Mouse (Mus musculus) embryonic facial prominence, embryonic 13.5 days (tissue): ENCODE measurements at regions not wholly inside any gene's neighbourhood (a gene's known extent, or its start where the extent isn't known, plus 50 kb on each side); places are given as distances from the start of the nearest gene placed in this dataset.

Source experiments
- ATAC-seq: fragments of 200-750 bp; cut with Nextera tagmentation; 2 replicates; pipeline ENCODE4 v1.8.0; 2017; ENCODE audit warnings: low read depth; ENCODE audit not compliant: insufficient number of reproducible peaks, insufficient read depth, low FRiP score, low TSS enrichment
- H3K27ac ChIP-seq: fragments of 300-500 bp; sonication (generic); 2 replicates; pipeline ENCODE4 v1.5.1; 2015; ENCODE audit warnings: moderate library complexity, mild to moderate bottlenecking, inconsistent platforms
- H3K27me3 ChIP-seq: fragments of 300-500 bp; sonication (generic); 2 replicates; pipeline ENCODE4 v1.6.1; 2015; ENCODE audit warnings: mild to moderate bottlenecking, inconsistent platforms
- H3K36me3 ChIP-seq: fragments of 300-500 bp; sonication (generic); 2 replicates; pipeline ENCODE4 v1.6.1; 2015; ENCODE audit warnings: mild to moderate bottlenecking, inconsistent platforms
- H3K4me1 ChIP-seq: fragments of 300-500 bp; sonication (generic); 2 replicates; pipeline ENCODE4 v1.6.1; 2015; ENCODE audit warnings: inconsistent platforms
- H3K4me2 ChIP-seq: fragments of 300-500 bp; sonication (generic); 2 replicates; pipeline ENCODE4 v1.6.1; 2015; ENCODE audit warnings: moderate library complexity, mild to moderate bottlenecking, inconsistent platforms
- H3K4me3 ChIP-seq: fragments of 300-500 bp; sonication (generic); 2 replicates; pipeline ENCODE4 v1.5.1; 2015; ENCODE audit warnings: mild to moderate bottlenecking, inconsistent platforms
- H3K9ac ChIP-seq: fragments of 300-500 bp; sonication (generic); 2 replicates; pipeline ENCODE4 v1.6.1; 2015; ENCODE audit warnings: mild to moderate bottlenecking, inconsistent platforms
- H3K9me3 ChIP-seq: fragments of 300-500 bp; sonication (generic); 2 replicates; pipeline ENCODE4 v1.6.1; 2016; ENCODE audit warnings: inconsistent platforms
- WGBS: fragments of 180-500 bp; shearing (Covaris S2); methylation state at CpG from one replicate; pipeline ENCODE4 v1.1.7; 2015; ENCODE audit warnings: mixed read lengths; 5-methylcytosine and 5-hydroxymethylcytosine counted together

- Histone ChIP-seq H3K36me3 (no peaks in the 10 kb centered on the region), H3K4me3 (no peak overlapping the region), H3K27me3 (peaks cover 3% of the 10 kb centered on the region; the same call in 1 of the 2 replicates), H3K9ac (no peak overlapping the region), H3K9me3 (no peaks in the 10 kb centered on the region), H3K27ac (no peak overlapping the region), H3K4me2 (no peak overlapping the region), H3K4me1 (peaks cover 40% of the 10 kb centered on the region)
- WGBS, result 35% methylated on average over 10 of the region's 10 CpGs
- no peak for ATAC-seq
These were observed 183.7 kb downstream of the Bcl2l11 start for GRCm38 (mm10) chr2:128309541-128310030.

- Histone ChIP-seq H3K4me3 (no peak overlapping the region), H3K27ac (no peak overlapping the region), H3K9ac (no peak overlapping the region), H3K27me3 (peaks cover 3% of the 10 kb centered on the region; the same call in 1 of the 2 replicates), H3K4me1 (peaks cover 40% of the 10 kb centered on the region), H3K9me3 (no peaks in the 10 kb centered on the region), H3K36me3 (no peaks in the 10 kb centered on the region), H3K4me2 (no peak overlapping the region)
- no peak for ATAC-seq
- 20% methylated on average over 5 of the region's 5 CpGs for WGBS
These were observed 184.2 kb downstream of the Bcl2l11 start for GRCm38 (mm10) chr2:128310081-128310480.

DNA sequence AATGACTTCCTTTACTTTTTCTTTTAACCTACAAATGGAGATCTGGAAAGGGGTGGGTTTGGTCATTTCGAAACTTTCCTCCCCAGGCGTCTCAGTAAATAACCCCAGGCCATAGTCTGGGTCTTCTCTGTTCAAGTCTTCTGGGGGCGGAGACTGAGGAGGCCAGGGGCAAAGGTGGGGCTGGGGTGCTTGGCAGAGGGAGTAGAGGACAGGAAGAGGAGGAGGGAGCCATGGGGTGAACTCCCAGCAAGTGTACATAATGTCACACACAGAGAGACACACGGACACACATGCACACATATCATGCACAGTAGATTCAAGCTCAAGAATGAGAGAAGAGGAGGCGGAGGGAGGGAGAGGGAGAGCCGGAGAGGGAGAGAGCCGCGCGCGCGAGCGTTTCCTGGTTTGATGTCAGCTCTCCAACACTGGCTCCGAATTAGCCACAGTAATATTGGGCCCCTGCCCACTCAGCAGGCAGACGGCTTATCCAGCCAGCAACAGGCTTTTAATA, 186.3 kb downstream of the Bcl2l11 start:
- 0 out of 2 replicates have a peak, but pooled peaks have one; percentile 32 for ATAC-seq
- H3K27ac ChIP-seq, result no peak overlapping the region

GRCm38 (mm10) chr2:128312659-128313581, 187.1 kb downstream of the Bcl2l11 start:
- no peak for ATAC-seq

More for the DNA sequence above, 186.3 kb downstream of the Bcl2l11 start:
- Histone ChIP-seq H3K4me2 (peak overlapping the region; percentile 53), H3K36me3 (no peaks in the 10 kb centered on the region), H3K27me3 (peaks cover 3% of the 10 kb centered on the region; the same call in 1 of the 2 replicates), H3K9me3 (no peaks in the 10 kb centered on the region), H3K4me1 (peaks cover 40% of the 10 kb centered on the region), H3K4me3 (peak overlapping the region; percentile 13), H3K9ac (no peak overlapping the region)
- WGBS, result 2% methylated on average over 14 of the region's 14 CpGs

GRCm38 (mm10) chr2:128313582-128313918, 187.7 kb downstream of the Bcl2l11 start:
- Histone ChIP-seq H3K27ac (0 out of 2 replicates have a peak overlapping the region, but pooled peaks have one; percentile 29), H3K4me3 (no peak overlapping the region), H3K36me3 (no peaks in the 10 kb centered on the region), H3K9me3 (no peaks in the 10 kb centered on the region), H3K4me2 (no peak overlapping the region; the same call in 1 of the 2 replicates), H3K4me1 (peaks cover 40% of the 10 kb centered on the region), H3K27me3 (peaks cover 3% of the 10 kb centered on the region; the same call in 1 of the 2 replicates), H3K9ac (no peak overlapping the region)
- 46% methylated on average over 2 of the region's 2 CpGs for WGBS
- no peak for ATAC-seq

More at GRCm38 (mm10) chr2:128312659-128313581, 187.1 kb downstream of the Bcl2l11 start:
- peak overlapping the region; percentile 13; the same call in 1 of the 2 replicates for H3K4me3 ChIP-seq
- no peaks in the 10 kb centered on the region for H3K9me3 ChIP-seq
- 52% methylated on average over 12 of the region's 12 CpGs for WGBS
- no peaks in the 10 kb centered on the region for H3K36me3 ChIP-seq
- H3K9ac ChIP-seq, result no peak overlapping the region
- peaks cover 3% of the 10 kb centered on the region; the same call in 1 of the 2 replicates for H3K27me3 ChIP-seq
- peak overlapping the region; percentile 53 for H3K4me2 ChIP-seq
- 0 out of 2 replicates have a peak overlapping the region, but pooled peaks have one; percentile 29 for H3K27ac ChIP-seq
- H3K4me1 ChIP-seq, result peaks cover 40% of the 10 kb centered on the region

DNA sequence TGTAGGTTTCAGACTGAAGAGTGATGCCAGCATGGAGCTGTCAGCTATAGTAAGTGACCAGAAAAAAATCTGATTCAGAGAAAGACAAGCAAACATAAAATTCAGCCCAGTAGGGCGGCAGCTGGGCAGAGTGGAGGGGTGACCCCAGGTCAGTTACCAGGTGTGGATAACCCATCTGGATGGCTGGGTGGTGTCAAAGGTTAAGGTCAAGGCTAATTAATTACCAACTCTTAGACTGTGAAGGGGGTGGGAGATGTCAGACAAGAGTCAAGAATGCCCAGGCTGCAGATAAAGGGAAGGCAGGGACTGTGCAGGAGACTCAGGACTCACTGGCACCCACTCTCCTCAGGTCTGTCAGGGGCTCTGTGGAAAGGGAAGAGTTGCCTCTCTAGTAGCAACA, 188.1 kb downstream of the Bcl2l11 start:
- Histone ChIP-seq H3K36me3 (no peaks in the 10 kb centered on the region), H3K27ac (no peak overlapping the region), H3K4me1 (peaks cover 42% of the 10 kb centered on the region), H3K9ac (no peak overlapping the region), H3K9me3 (no peaks in the 10 kb centered on the region), H3K4me3 (no peak overlapping the region), H3K27me3 (peaks cover 3% of the 10 kb centered on the region; the same call in 1 of the 2 replicates), H3K4me2 (no peak overlapping the region)
- ATAC-seq, result no peak
- 63% methylated on average over 1 of the region's 1 CpGs for WGBS

GRCm38 (mm10) chr2:128316516-128316915, 190.7 kb downstream of the Bcl2l11 start:
- 83% methylated on average over 2 of the region's 2 CpGs for WGBS
- no peaks in the 10 kb centered on the region for H3K36me3 ChIP-seq
- no peaks in the 10 kb centered on the region for H3K9me3 ChIP-seq
- no peak overlapping the region for H3K4me2 ChIP-seq
- no peak overlapping the region for H3K27ac ChIP-seq
- H3K4me1 ChIP-seq, result peaks cover 29% of the 10 kb centered on the region
- no peaks in the 10 kb centered on the region for H3K27me3 ChIP-seq
- H3K4me3 ChIP-seq, result no peak overlapping the region
- H3K9ac ChIP-seq, result no peak overlapping the region
- ATAC-seq, result no peak

GRCm38 (mm10) chr2:128318266-128318665, 192.4 kb downstream of the Bcl2l11 start:
- 75% methylated on average over 4 of the region's 4 CpGs for WGBS

GRCm38 (mm10) chr2:128318956-128319355, 193.1 kb downstream of the Bcl2l11 start:
- Histone ChIP-seq H3K27me3 (no peaks in the 10 kb centered on the region), H3K9me3 (no peaks in the 10 kb centered on the region), H3K4me3 (no peak overlapping the region), H3K36me3 (no peaks in the 10 kb centered on the region), H3K4me2 (no peak overlapping the region), H3K9ac (no peak overlapping the region), H3K27ac (no peak overlapping the region), H3K4me1 (peaks cover 12% of the 10 kb centered on the region)
- WGBS, result 36% methylated on average over 5 of the region's 5 CpGs
- no peak for ATAC-seq

More at GRCm38 (mm10) chr2:128318266-128318665, 192.4 kb downstream of the Bcl2l11 start:
- no peaks in the 10 kb centered on the region for H3K9me3 ChIP-seq
- H3K27ac ChIP-seq, result no peak overlapping the region
- peaks cover 15% of the 10 kb centered on the region for H3K4me1 ChIP-seq
- no peaks in the 10 kb centered on the region for H3K27me3 ChIP-seq
- H3K4me2 ChIP-seq, result no peak overlapping the region
- H3K9ac ChIP-seq, result no peak overlapping the region
- no peaks in the 10 kb centered on the region for H3K36me3 ChIP-seq
- no peak overlapping the region for H3K4me3 ChIP-seq
- no peak for ATAC-seq

DNA sequence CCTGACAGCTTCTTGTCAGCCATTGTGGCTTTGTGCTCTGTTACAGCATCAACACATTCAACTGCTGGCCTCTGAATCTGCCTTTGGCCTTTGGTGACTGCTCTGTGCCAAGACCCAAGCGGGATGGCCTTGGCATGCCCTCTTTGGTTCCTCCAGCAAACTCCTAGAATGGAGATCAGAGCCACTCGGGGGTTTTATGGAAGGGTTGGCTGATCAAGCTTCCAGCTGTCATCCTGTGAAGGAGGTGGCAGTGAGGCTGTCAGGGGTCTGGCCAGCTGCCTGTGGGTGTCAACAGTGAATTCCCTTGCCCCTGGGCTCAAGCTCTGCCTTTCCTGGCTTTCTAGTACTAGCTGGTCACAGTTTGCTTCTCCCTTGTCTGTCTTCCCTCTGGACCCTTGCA, 195.6 kb downstream of the Bcl2l11 start:
- no peaks in the 10 kb centered on the region for H3K9me3 ChIP-seq
- no peak overlapping the region for H3K4me2 ChIP-seq
- no peak for ATAC-seq
- H3K36me3 ChIP-seq, result no peaks in the 10 kb centered on the region
- no peak overlapping the region for H3K27ac ChIP-seq
- 72% methylated on average over 2 of the region's 2 CpGs for WGBS
- no peaks in the 10 kb centered on the region for H3K27me3 ChIP-seq
- H3K4me3 ChIP-seq, result no peak overlapping the region
- peaks cover 26% of the 10 kb centered on the region for H3K4me1 ChIP-seq
- H3K9ac ChIP-seq, result no peak overlapping the region

GRCm38 (mm10) chr2:128324256-128325096, 198.6 kb downstream of the Bcl2l11 start:
- ATAC-seq, result peak; percentile 58
- peak overlapping the region; percentile 81 for H3K27ac ChIP-seq
- H3K4me3 ChIP-seq, result no peak overlapping the region
- no peaks in the 10 kb centered on the region for H3K36me3 ChIP-seq
- peak overlapping the region; percentile 35 for H3K4me2 ChIP-seq
- H3K4me1 ChIP-seq, result peaks cover 24% of the 10 kb centered on the region
- H3K27me3 ChIP-seq, result no peaks in the 10 kb centered on the region
- 17% methylated on average over 13 of the region's 13 CpGs for WGBS
- H3K9me3 ChIP-seq, result no peaks in the 10 kb centered on the region
- H3K9ac ChIP-seq, result no peak overlapping the region
